Mouse (Mus musculus) liver, embryonic 13.5 days (tissue): ENCODE results near the gene Mdp1. TPM values are rescaled to one million over a fixed set of nuclear protein-coding genes. Genes with fewer than 3 reads are reported as not detected.

ENCODE experiments used
- ATAC-seq: fragments of 200-750 bp; cut with Nextera tagmentation; 2 replicates; pipeline ENCODE4 v1.8.0; 2017; ENCODE audit warnings: low read depth, mild to moderate bottlenecking, moderate number of reproducible peaks, moderate library complexity
- DNase-seq: peaks from one replicate; pipeline ENCODE4 v3.0.0; 2022
- H3K27ac ChIP-seq: fragments of 300-500 bp; sonication (generic); 2 replicates; pipeline ENCODE4 v1.5.1; 2015; ENCODE audit warnings: moderate library complexity, mild to moderate bottlenecking, inconsistent platforms
- H3K27me3 ChIP-seq: fragments of 300-500 bp; sonication (generic); 2 replicates; pipeline ENCODE4 v1.6.1; 2015; ENCODE audit warnings: mild to moderate bottlenecking, inconsistent platforms
- H3K36me3 ChIP-seq: fragments of 300-500 bp; sonication (generic); 2 replicates; pipeline ENCODE4 v1.6.1; 2015; ENCODE audit warnings: mild to moderate bottlenecking, inconsistent platforms
- H3K4me1 ChIP-seq: fragments of 300-500 bp; sonication (generic); replicated peaks from 2 replicates; pipeline ENCODE4 v1.6.1; 2015; ENCODE audit warnings: inconsistent platforms
- H3K4me2 ChIP-seq: fragments of 300-500 bp; sonication (generic); 2 replicates; pipeline ENCODE4 v1.6.1; 2015; ENCODE audit warnings: inconsistent platforms, mild to moderate bottlenecking, moderate library complexity
- H3K4me3 ChIP-seq: fragments of 300-500 bp; sonication (generic); replicated peaks from 2 replicates; pipeline ENCODE4 v1.5.1; 2015; ENCODE audit warnings: mild to moderate bottlenecking, inconsistent platforms
- H3K9ac ChIP-seq: fragments of 300-500 bp; sonication (generic); 2 replicates; pipeline ENCODE4 v1.6.1; 2015; ENCODE audit warnings: mild to moderate bottlenecking, inconsistent platforms
- H3K9me3 ChIP-seq: fragments of 300-500 bp; sonication (generic); replicated peaks from 2 replicates; pipeline ENCODE4 v1.6.1; 2016; ENCODE audit warnings: inconsistent platforms
- WGBS: fragments of 180-500 bp; shearing (Covaris S2); methylation state at CpG from one replicate; pipeline ENCODE4 v1.1.7; 2015; ENCODE audit not compliant: insufficient replicate concordance; 5-methylcytosine and 5-hydroxymethylcytosine counted together
- polyA plus RNA-seq: library from polyadenylated mRNA; unstranded; fragments of >200 nt; fragmentation: Nextera tagmentation; extraction: Ambion mirVana; gene quantifications from 2 replicates; pipeline ENCODE4 v1.2.1, GENCODE M21; 2015

Gene Mdp1
- polyA plus RNA-seq, 1 experiment from 2014 or later: 23.1 TPM

- Histone ChIP-seq H3K4me2 (0 out of 2 replicates have a peak overlapping the region, but pooled peaks have one; percentile 19), H3K27ac (peak overlapping the region; percentile 89), H3K27me3 (no peaks in the 10 kb centered on the region), H3K4me3 (no peak overlapping the region), H3K4me1 (peaks cover 61% of the 10 kb centered on the region), H3K9me3 (no peaks in the 10 kb centered on the region), H3K9ac (peak overlapping the region; percentile 36; the same call in 1 of the 2 replicates), H3K36me3 (peaks cover 12% of the 10 kb centered on the region)
- WGBS: 26% methylated on average over 7 of the region's 7 CpGs
- ATAC-seq (peak; percentile 81), DNase-seq (peak; percentile 54)
These were observed 45.6 kb downstream of the Mdp1 start for GRCm38 (mm10) chr14:55614565-55615178.

- H3K27me3 ChIP-seq: no peaks in the 10 kb centered on the region
- H3K9ac ChIP-seq: no peak overlapping the region
- WGBS: 60% methylated on average over 6 of the region's 6 CpGs
- peaks cover 25% of the 10 kb centered on the region for H3K36me3 ChIP-seq
- peak overlapping the region; percentile 82 for H3K27ac ChIP-seq
- H3K4me2 ChIP-seq: no peak overlapping the region
- ATAC-seq (no peak), DNase-seq (no peak)
- H3K4me1 ChIP-seq: peaks cover 59% of the 10 kb centered on the region
- no peak overlapping the region for H3K4me3 ChIP-seq
- no peaks in the 10 kb centered on the region for H3K9me3 ChIP-seq
These were observed 47.0 kb downstream of the Mdp1 start for GRCm38 (mm10) chr14:55613346-55613745.

GRCm38 (mm10) chr14:55608339-55608738 lies 52.0 kb downstream of the Mdp1 start:
- Histone ChIP-seq H3K36me3 (peaks cover 63% of the 10 kb centered on the region), H3K27ac (no peak overlapping the region), H3K4me1 (peaks cover 62% of the 10 kb centered on the region), H3K4me3 (no peak overlapping the region), H3K4me2 (0 out of 2 replicates have a peak overlapping the region, but pooled peaks have one; percentile 6), H3K27me3 (no peaks in the 10 kb centered on the region), H3K9ac (no peak overlapping the region), H3K9me3 (no peaks in the 10 kb centered on the region)
- 90% methylated on average over 6 of the region's 6 CpGs for WGBS
- no peak for DNase-seq
- ATAC-seq: no peak

Other genes with a start within 250 kb of the Mdp1 start
- 78.9 and 80.8 TPM in 2 replicates for gene Dhrs4, start 181.8 kb downstream of the Mdp1 start, polyA plus RNA-seq
- 0.55 and 0.58 TPM in 2 replicates for gene Carmil3, start 169.9 kb downstream of the Mdp1 start, polyA plus RNA-seq
- gene Cpne6, start 150.1 kb downstream of the Mdp1 start, polyA plus RNA-seq: 0.09 TPM in 1 of 2 replicates, not detected in the other
- gene Nrl, start 135.5 kb downstream of the Mdp1 start, polyA plus RNA-seq: not detected in 2 replicates
- gene Pck2, start 120.2 kb downstream of the Mdp1 start, polyA plus RNA-seq: 32.2 and 34.5 TPM in 2 replicates
- 48.9 and 59.1 TPM in 2 replicates for gene Dcaf11, start 100.5 kb downstream of the Mdp1 start, polyA plus RNA-seq
- gene A730061H03Rik, start 100.1 kb downstream of the Mdp1 start, polyA plus RNA-seq: 1.6 and 1.8 TPM in 2 replicates
- 0.51 and 0.53 TPM in 2 replicates for gene Fitm1, start 84.9 kb downstream of the Mdp1 start, polyA plus RNA-seq
- 103 and 111 TPM in 2 replicates for gene Psme1, start 82.4 kb downstream of the Mdp1 start, polyA plus RNA-seq
- gene Emc9, start 75.2 kb downstream of the Mdp1 start, polyA plus RNA-seq: 31.9 and 35.8 TPM in 2 replicates
- 202 and 224 TPM in 2 replicates for gene Psme2, start 69.4 kb downstream of the Mdp1 start, polyA plus RNA-seq
- gene Rnf31, start 68.8 kb downstream of the Mdp1 start, polyA plus RNA-seq: 9.0 and 12.6 TPM in 2 replicates
- gene Irf9, start 56.9 kb downstream of the Mdp1 start, polyA plus RNA-seq: 14.8 and 16.4 TPM in 2 replicates
- gene Rec8, start 42.5 kb downstream of the Mdp1 start, polyA plus RNA-seq: 1.6 and 1.7 TPM in 2 replicates
- gene Ipo4, start 24.6 kb downstream of the Mdp1 start, polyA plus RNA-seq: 35.2 and 36.5 TPM in 2 replicates
- 1.4 and 1.7 TPM in 2 replicates for gene Gm49378, start 22.6 kb downstream of the Mdp1 start, polyA plus RNA-seq
- gene Tm9sf1, start 16.7 kb downstream of the Mdp1 start, polyA plus RNA-seq: 53.3 and 59.4 TPM in 2 replicates
- gene Tssk4, start 10.3 kb downstream of the Mdp1 start, polyA plus RNA-seq: 0.16 and 0.27 TPM in 2 replicates
- gene Gmpr2, start 11.4 kb upstream of the Mdp1 start, polyA plus RNA-seq: 29.6 and 33.0 TPM in 2 replicates
- gene Nedd8, start 11.6 kb upstream of the Mdp1 start, polyA plus RNA-seq: 325 TPM in 2 replicates
- 21.1 and 26.3 TPM in 2 replicates for gene Tinf2, start 21.3 kb upstream of the Mdp1 start, polyA plus RNA-seq
- gene Tgm1, start 53.4 kb upstream of the Mdp1 start, polyA plus RNA-seq: 1.5 and 2.0 TPM in 2 replicates
- 12.9 and 14.7 TPM in 2 replicates for gene Rabggta, start 61.8 kb upstream of the Mdp1 start, polyA plus RNA-seq
- gene Dhrs1, start 85.2 kb upstream of the Mdp1 start, polyA plus RNA-seq: 36.1 and 36.4 TPM in 2 replicates
- gene Nop9, start 85.2 kb upstream of the Mdp1 start, polyA plus RNA-seq: 41.9 and 42.8 TPM in 2 replicates
- gene Cideb, start 98.0 kb upstream of the Mdp1 start, polyA plus RNA-seq: 21.1 and 21.3 TPM in 2 replicates
- gene Ltb4r2, start 100.9 kb upstream of the Mdp1 start, polyA plus RNA-seq: 0.92 and 1.3 TPM in 2 replicates
- gene Ltb4r1, start 105.5 kb upstream of the Mdp1 start, polyA plus RNA-seq: 4.4 and 4.6 TPM in 2 replicates
- gene Adcy4, start 123.6 kb upstream of the Mdp1 start, polyA plus RNA-seq: 1.8 and 2.2 TPM in 2 replicates
- gene Ripk3, start 128.4 kb upstream of the Mdp1 start, polyA plus RNA-seq: 20.4 and 22.1 TPM in 2 replicates
- 1.5 and 1.8 TPM in 2 replicates for gene Nfatc4, start 162.6 kb upstream of the Mdp1 start, polyA plus RNA-seq
- 2.2 and 3.1 TPM in 2 replicates for gene Nynrin, start 193.5 kb upstream of the Mdp1 start, polyA plus RNA-seq
- 0.10 and 0.13 TPM in 2 replicates for gene Cbln3, start 223.9 kb upstream of the Mdp1 start, polyA plus RNA-seq
- 6.8 and 7.6 TPM in 2 replicates for gene Khnyn, start 224.4 kb upstream of the Mdp1 start, polyA plus RNA-seq
- 13.3 and 14.1 TPM in 2 replicates for gene Sdr39u1, start 239.8 kb upstream of the Mdp1 start, polyA plus RNA-seq